Mouse (Mus musculus): ENCODE data around the gene Fbxl5. TPM values are rescaled to one million over a fixed set of nuclear protein-coding genes. Genes with fewer than 3 reads are reported as not detected.

The Fbxl5 gene
- total RNA-seq, 2 experiments from 2014 or later: 46.3 to 48.6 TPM

GRCm38 (mm10) chr5:43781977-43782930 is 39.2 kb downstream of the Fbxl5 start:
- peak; percentile 88 for DNase-seq

- DNase-seq: peak; percentile 63
Observed at GRCm38 (mm10) chr5:43781423-43781976, 39.9 kb downstream of the Fbxl5 start.

GRCm38 (mm10) chr5:43778583-43778982 is 42.9 kb downstream of the Fbxl5 start:
- no peak for DNase-seq

GRCm38 (mm10) chr5:43776993-43777392 is 44.4 kb downstream of the Fbxl5 start:
- DNase-seq: no peak

GRCm38 (mm10) chr5:43776407-43776806 is 45.0 kb downstream of the Fbxl5 start:
- no peak for DNase-seq

GRCm38 (mm10) chr5:43771555-43771954 is 49.9 kb downstream of the Fbxl5 start:
- no peak for DNase-seq

GRCm38 (mm10) chr5:43770618-43771354 is 50.7 kb downstream of the Fbxl5 start:
- DNase-seq: no peak

- no peak for DNase-seq
Observed at GRCm38 (mm10) chr5:43749092-43749491, 72.3 kb downstream of the Fbxl5 start.

GRCm38 (mm10) chr5:43748039-43748438 is 73.4 kb downstream of the Fbxl5 start:
- DNase-seq: no peak

GRCm38 (mm10) chr5:43745156-43745555 is 76.3 kb downstream of the Fbxl5 start:
- DNase-seq: no peak

- DNase-seq: no peak
Observed at GRCm38 (mm10) chr5:43744187-43744586, 77.3 kb downstream of the Fbxl5 start.

GRCm38 (mm10) chr5:43732381-43732780 is 89.1 kb downstream of the Fbxl5 start:
- no peak for DNase-seq

GRCm38 (mm10) chr5:43728375-43729165 is 92.9 kb downstream of the Fbxl5 start:
- DNase-seq: no peak

- DNase-seq: no peak
Observed at GRCm38 (mm10) chr5:43723830-43724229, 97.6 kb downstream of the Fbxl5 start.

- DNase-seq: no peak
Observed at GRCm38 (mm10) chr5:43722452-43722783, 99.0 kb downstream of the Fbxl5 start.

GRCm38 (mm10) chr5:43721538-43722451 is 99.6 kb downstream of the Fbxl5 start:
- DNase-seq: no peak

- no peak for DNase-seq
Observed at GRCm38 (mm10) chr5:43699240-43699639, 122.2 kb downstream of the Fbxl5 start.

GRCm38 (mm10) chr5:43697133-43697532 is 124.3 kb downstream of the Fbxl5 start:
- no peak for DNase-seq
